Mouse (Mus musculus): ENCODE measurements at regions not wholly inside any gene's neighbourhood (a gene's known extent, or its start where the extent isn't known, plus 50 kb on each side); places are given as distances from the start of the nearest gene placed in this dataset.

DNA sequence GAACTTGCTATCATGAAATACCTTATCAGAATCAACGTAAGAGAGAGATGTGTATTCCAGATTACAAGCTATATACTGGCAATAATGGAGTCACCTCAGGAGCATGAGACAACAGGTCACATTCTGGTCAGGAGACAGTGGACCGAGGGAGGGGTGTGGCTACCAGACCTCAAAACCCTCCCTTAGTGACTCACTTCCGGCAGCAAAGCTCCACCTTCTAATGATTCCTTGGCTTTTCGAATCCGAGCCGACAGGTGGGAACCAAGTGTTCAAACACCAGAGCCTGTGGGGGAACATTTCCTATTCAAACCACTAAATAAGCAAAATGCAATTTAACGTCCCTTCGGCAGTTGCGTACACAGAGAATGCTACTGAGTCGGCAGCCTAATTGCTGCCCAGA is 54.5 kb upstream of the Hif1a start:
- TF ChIP-seq POLR2A (IDR thresholded peaks at IDR 0.05; ENCODE audit: borderline replicate concordance, extremely low read depth, insufficient read depth, insufficient read length, poor library complexity, severe bottlenecking) (no peak), CTCF (IDR thresholded peaks at IDR 0.05; ENCODE audit: borderline replicate concordance, extremely low read depth, insufficient read depth, insufficient read length) (no peak)
- DNase-seq (ENCODE audit: low read depth): peak; percentile 9

DNA sequence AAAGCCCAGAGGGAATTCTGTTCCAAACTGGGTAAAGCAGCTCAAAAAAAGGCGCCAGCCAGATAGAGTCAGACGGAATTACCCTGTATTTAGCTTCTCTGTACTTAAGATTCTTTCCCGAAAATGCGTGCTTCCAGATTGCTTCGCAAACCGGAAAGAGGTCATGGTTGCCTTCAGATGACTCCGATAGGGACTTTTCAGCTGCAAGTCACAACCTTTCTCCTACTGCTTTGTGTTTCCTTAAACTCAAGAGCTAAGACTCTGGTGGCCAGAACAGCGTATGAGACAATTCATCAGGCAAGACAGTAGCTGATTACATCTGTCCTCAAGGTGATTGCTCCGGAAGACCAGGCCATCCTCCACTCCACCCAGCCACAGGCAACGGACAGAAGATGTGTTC is 53.8 kb upstream of the Hif1a start:
- no peak for TF ChIP-seq CTCF (IDR thresholded peaks at IDR 0.05; ENCODE audit: borderline replicate concordance, extremely low read depth, insufficient read depth, insufficient read length)
- TF ChIP-seq POLR2A (IDR thresholded peaks at IDR 0.05; ENCODE audit: borderline replicate concordance, extremely low read depth, insufficient read depth, insufficient read length, poor library complexity, severe bottlenecking): no peak
- peak; percentile 4 for DNase-seq (ENCODE audit: low read depth)

DNA sequence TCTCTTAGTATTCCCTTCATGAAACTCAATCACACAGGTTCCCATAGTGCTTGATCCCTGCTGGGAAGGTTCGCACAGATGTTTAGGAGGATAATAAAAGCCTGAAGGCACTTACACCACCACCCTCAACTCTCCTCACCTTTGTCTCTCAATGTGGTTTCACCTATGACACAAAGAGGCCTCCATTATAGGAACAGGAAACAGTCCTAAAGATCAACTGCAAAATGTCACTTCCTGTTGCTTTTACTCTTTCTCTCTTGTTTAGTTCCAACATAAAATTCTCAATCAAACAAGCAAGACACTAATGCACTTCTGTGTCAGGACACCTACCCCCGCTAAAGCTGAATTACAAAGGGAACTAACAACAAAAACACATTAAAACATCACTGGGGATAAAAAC is 50.3 kb upstream of the Hif1a start:
- DNase-seq (ENCODE audit: low read depth): no peak
- TF ChIP-seq CTCF (IDR thresholded peaks at IDR 0.05; ENCODE audit: borderline replicate concordance, extremely low read depth, insufficient read depth, insufficient read length) (no peak), POLR2A (IDR thresholded peaks at IDR 0.05; ENCODE audit: borderline replicate concordance, extremely low read depth, insufficient read depth, insufficient read length, poor library complexity, severe bottlenecking) (no peak)
